Mouse (Mus musculus) ES-Bruce4 (cell line): ENCODE results near the gene Gpr141. TPM values are rescaled to one million over a fixed set of nuclear protein-coding genes. Genes with fewer than 3 reads are reported as not detected.
"Not testable (repeated sequence)": the region's sequence is repeated elsewhere in the genome, so short reads cannot be mapped to it uniquely, and the experiment has no call there.

Experiments
- H3K27ac ChIP-seq: 2 replicates; pipeline ENCODE4 v1.5.1; 2012; ENCODE audit warnings: low read length, inconsistent platforms; ENCODE audit not compliant: insufficient read depth
- H3K27me3 ChIP-seq: 2 replicates; pipeline ENCODE4 v1.6.1; 2012; ENCODE audit warnings: mild to moderate bottlenecking, low read length, inconsistent platforms; ENCODE audit not compliant: control insufficient read depth, poor library complexity, insufficient read depth, severe bottlenecking
- H3K36me3 ChIP-seq: 2 replicates; pipeline ENCODE4 v1.6.1; 2012; ENCODE audit warnings: inconsistent platforms, mild to moderate bottlenecking, low read length, moderate library complexity; ENCODE audit not compliant: control insufficient read depth, poor library complexity, insufficient read depth, severe bottlenecking
- H3K4me1 ChIP-seq: one replicate; pipeline ENCODE4 v1.8.1; 2011; ENCODE audit warnings: low read length; ENCODE audit not compliant: control insufficient read depth, insufficient read depth
- H3K4me3 ChIP-seq: 2 replicates; pipeline ENCODE4 v1.5.1; 2011; ENCODE audit warnings: low read depth, mild to moderate bottlenecking, low read length
- H3K9ac ChIP-seq: 2 replicates; pipeline ENCODE4 v1.6.1; 2012; ENCODE audit warnings: low read depth, mild to moderate bottlenecking, inconsistent platforms; ENCODE audit not compliant: poor library complexity, severe bottlenecking
- H3K9me3 ChIP-seq: replicated peaks from 2 replicates; pipeline ENCODE4 v1.6.1; 2012; ENCODE audit warnings: mild to moderate bottlenecking, low read length, inconsistent platforms; ENCODE audit not compliant: control insufficient read depth, poor library complexity, insufficient read depth, severe bottlenecking
- CTCF ChIP-seq: IDR thresholded peaks from one replicate; pipeline ENCODE4 v1.8.1; 2011; ENCODE audit warnings: low read depth, low read length
- EP300 ChIP-seq: IDR thresholded peaks from 2 replicates; pipeline ENCODE4 v1.6.1; 2011; ENCODE audit warnings: low read depth, low read length; ENCODE audit not compliant: insufficient read depth
- POLR2A ChIP-seq: IDR thresholded peaks from one replicate; pipeline ENCODE4 v1.8.1; 2011; ENCODE audit warnings: low read length; ENCODE audit not compliant: insufficient read depth
- polyA plus RNA-seq: library from polyadenylated mRNA; stranded (reverse); fragments of >200 nt; gene quantifications from 2 replicates; pipeline ENCODE4 v1.2.4, GENCODE M21; 2011; ENCODE audit warnings: low read depth; ENCODE audit not compliant: missing spikeins, insufficient read depth, insufficient read length

Gpr141 gene
- polyA plus RNA-seq, 1 experiment, result not detected

GRCm38 (mm10) chr13:19819243-19819642 is 4.8 kb downstream of the Gpr141 start:
- Histone ChIP-seq H3K4me3 (no peak overlapping the region), H3K9me3 (no peaks in the 10 kb centered on the region), H3K9ac (no peak overlapping the region), H3K36me3 (no peaks in the 10 kb centered on the region), H3K4me1 (no peaks in the 10 kb centered on the region), H3K27me3 (no peaks in the 10 kb centered on the region), H3K27ac (peak overlapping the region; percentile 20; the same call in 1 of the 2 replicates)
- TF ChIP-seq POLR2A (no peak), EP300 (peak; percentile 85)

GRCm38 (mm10) chr13:19794942-19795341 is 29.1 kb downstream of the Gpr141 start:
- H3K27me3 ChIP-seq, result no peaks in the 10 kb centered on the region
- TF ChIP-seq EP300, result no peak
- no peak for TF ChIP-seq CTCF
- TF ChIP-seq POLR2A, result no peak
- H3K9me3 ChIP-seq, result no peaks in the 10 kb centered on the region
- no peak overlapping the region for H3K9ac ChIP-seq
- no peaks in the 10 kb centered on the region for H3K36me3 ChIP-seq
- H3K4me3 ChIP-seq, result no peak overlapping the region
- H3K4me1 ChIP-seq, result no peaks in the 10 kb centered on the region
- no peak overlapping the region for H3K27ac ChIP-seq

- no peak overlapping the region for H3K27ac ChIP-seq
- no peaks in the 10 kb centered on the region for H3K4me1 ChIP-seq
- H3K27me3 ChIP-seq, result no peaks in the 10 kb centered on the region
- H3K4me3 ChIP-seq, result no peak overlapping the region
- no peak overlapping the region for H3K9ac ChIP-seq
- no peaks in the 10 kb centered on the region for H3K36me3 ChIP-seq
- TF ChIP-seq EP300 (no peak), CTCF (no peak), POLR2A (no peak)
- H3K9me3 ChIP-seq, result no peaks in the 10 kb centered on the region
These were observed 29.6 kb downstream of the Gpr141 start for GRCm38 (mm10) chr13:19794486-19794885.

- Histone ChIP-seq H3K4me3 (no peak overlapping the region), H3K36me3 (no peaks in the 10 kb centered on the region), H3K9me3 (no peaks in the 10 kb centered on the region), H3K9ac (no peak overlapping the region), H3K27me3 (no peaks in the 10 kb centered on the region), H3K27ac (no peak overlapping the region), H3K4me1 (no peaks in the 10 kb centered on the region)
- TF ChIP-seq EP300 (no peak), POLR2A (no peak), CTCF (no peak)
These were observed 30.3 kb downstream of the Gpr141 start for GRCm38 (mm10) chr13:19793761-19794160.

- H3K27ac ChIP-seq, H3K36me3 ChIP-seq, H3K4me1 ChIP-seq: not testable (repeated sequence)
These were observed 36.1 kb downstream of the Gpr141 start for GRCm38 (mm10) chr13:19787946-19788345.

GRCm38 (mm10) chr13:19770163-19770562 is 53.9 kb downstream of the Gpr141 start:
- no peak overlapping the region for H3K4me3 ChIP-seq
- no peak overlapping the region for H3K27ac ChIP-seq
- H3K4me1 ChIP-seq, result no peaks in the 10 kb centered on the region
- H3K27me3 ChIP-seq, result no peaks in the 10 kb centered on the region; the same call in 1 of the 2 replicates
- no peaks in the 10 kb centered on the region for H3K9me3 ChIP-seq
- H3K36me3 ChIP-seq, result no peaks in the 10 kb centered on the region
- TF ChIP-seq CTCF (no peak), EP300 (no peak), POLR2A (no peak)
- H3K9ac ChIP-seq, result no peak overlapping the region

More at GRCm38 (mm10) chr13:19787946-19788345, 36.1 kb downstream of the Gpr141 start:
- H3K9me3 ChIP-seq, H3K9ac ChIP-seq, H3K4me3 ChIP-seq, H3K27me3 ChIP-seq: not testable (repeated sequence)
